Mouse (Mus musculus) frontal cortex, postnatal 10 days (tissue): ENCODE data around the gene Vps53.

Source experiments
- DNase-seq, 2 experiments: peaks; one replicate each; pipeline ENCODE4 v3.0.0; 2022; ENCODE audit warnings: low spot score in 2 of 2, mixed read lengths in 1 of 2

Vps53 gene

GRCm38 (mm10) chr11:76110416-76110815 lies 69.0 kb downstream of the Vps53 start:
- no peak for DNase-seq

GRCm38 (mm10) chr11:76106551-76107496 lies 72.6 kb downstream of the Vps53 start:
- no peak for DNase-seq

GRCm38 (mm10) chr11:76101154-76101553 lies 78.3 kb downstream of the Vps53 start:
- DNase-seq = no peak

GRCm38 (mm10) chr11:76099193-76099975 lies 80.1 kb downstream of the Vps53 start:
- DNase-seq = no peak

- no peak for DNase-seq
Measured at GRCm38 (mm10) chr11:76093610-76094009, 85.8 kb downstream of the Vps53 start.

- no peak for DNase-seq
Measured at GRCm38 (mm10) chr11:76089776-76090175, 89.7 kb downstream of the Vps53 start.

GRCm38 (mm10) chr11:76088506-76088905 lies 90.9 kb downstream of the Vps53 start:
- no peak for DNase-seq

- no peak for DNase-seq
Measured at GRCm38 (mm10) chr11:76085898-76086591, 93.4 kb downstream of the Vps53 start.

GRCm38 (mm10) chr11:76084943-76085342 lies 94.5 kb downstream of the Vps53 start:
- DNase-seq = no peak

GRCm38 (mm10) chr11:76083941-76084367 lies 95.5 kb downstream of the Vps53 start:
- no peak for DNase-seq

- DNase-seq = no peak
Measured at GRCm38 (mm10) chr11:76081048-76081640, 98.3 kb downstream of the Vps53 start.

GRCm38 (mm10) chr11:76080293-76080692 lies 99.2 kb downstream of the Vps53 start:
- no peak for DNase-seq

- no peak for DNase-seq
Measured at GRCm38 (mm10) chr11:76077341-76077740, 102.1 kb downstream of the Vps53 start.

- DNase-seq = no peak
Measured at GRCm38 (mm10) chr11:76074296-76075093, 105.0 kb downstream of the Vps53 start.

- DNase-seq = no peak
Measured at GRCm38 (mm10) chr11:76069816-76070215, 109.6 kb downstream of the Vps53 start.

GRCm38 (mm10) chr11:76066563-76067156 lies 112.8 kb downstream of the Vps53 start:
- no peak for DNase-seq

- no peak for DNase-seq
Measured at GRCm38 (mm10) chr11:76065521-76066095, 113.8 kb downstream of the Vps53 start.

GRCm38 (mm10) chr11:76064411-76064810 lies 115.0 kb downstream of the Vps53 start:
- DNase-seq = no peak

- no peak for DNase-seq
Measured at GRCm38 (mm10) chr11:76060906-76061305, 118.5 kb downstream of the Vps53 start.

GRCm38 (mm10) chr11:76059971-76060370 lies 119.5 kb downstream of the Vps53 start:
- no peak for DNase-seq
